Mouse (Mus musculus): ENCODE measurements at regions not wholly inside any gene's neighbourhood (a gene's known extent, or its start where the extent isn't known, plus 50 kb on each side); places are given as distances from the start of the nearest gene placed in this dataset.

DNA sequence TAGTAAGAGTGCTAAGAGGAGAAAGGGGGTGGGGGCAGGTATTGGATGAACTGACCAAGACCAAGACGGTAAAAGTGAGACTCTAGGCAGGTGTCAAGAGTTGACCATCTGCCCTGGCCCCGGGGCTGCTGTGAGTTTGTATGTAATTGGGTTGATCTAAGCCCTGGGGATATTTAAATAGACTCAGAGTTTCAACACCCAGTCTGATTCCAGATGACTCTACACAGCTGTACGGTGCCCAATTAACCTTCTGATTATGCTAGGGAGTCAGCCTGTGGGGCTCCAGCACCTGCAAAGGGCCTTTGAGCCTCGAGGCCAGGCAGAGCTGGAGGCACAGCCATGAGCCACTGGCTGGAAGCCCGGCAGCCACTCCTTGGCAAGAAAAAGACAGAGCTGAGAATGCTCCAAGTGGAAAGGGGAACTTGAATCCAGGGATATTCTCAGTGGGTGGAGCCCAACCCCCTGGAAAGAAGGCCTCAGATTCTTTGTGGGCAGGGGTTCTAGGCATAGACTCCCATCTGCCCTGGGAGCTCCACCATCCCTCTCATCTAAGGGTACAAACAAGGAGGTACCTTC lies 140.8 kb downstream of the Rybp start:
- TF ChIP-seq MAX (IDR thresholded peaks at IDR 0.05) (no peak), MYOG (IDR thresholded peaks at IDR 0.05; ENCODE audit: control insufficient read depth, extremely low read depth, insufficient read length) (no peak), CEBPB (IDR thresholded peaks at IDR 0.05; ENCODE audit: low read depth) (no peak), MYOD1 (IDR thresholded peaks at IDR 0.05; ENCODE audit: control insufficient read depth, insufficient read length, low read depth) (no peak), CTCF (IDR thresholded peaks at IDR 0.05; ENCODE audit: control insufficient read depth, insufficient read depth, insufficient read length) (no peak), FOSL1 (IDR thresholded peaks at IDR 0.05; ENCODE audit: insufficient read depth, low read length, poor library complexity, severe bottlenecking) (no peak), USF1 (IDR thresholded peaks at IDR 0.05; ENCODE audit: low read depth) (no peak)
- H3K79me2 ChIP-seq (ENCODE audit: control insufficient read depth, insufficient read depth), result no peaks in the 10 kb centered on the region
- peaks cover 24% of the 10 kb centered on the region for H3K27me3 ChIP-seq (ENCODE audit: control insufficient read depth, insufficient read depth, insufficient read length)
- H3K36me3 ChIP-seq (ENCODE audit: control insufficient read depth, insufficient read depth), result no peaks in the 10 kb centered on the region
- no peak overlapping the region for H3K4me3 ChIP-seq (ENCODE audit: insufficient read depth, poor library complexity, severe bottlenecking)
- H3ac ChIP-seq (ENCODE audit: control insufficient read depth, insufficient read length, low read depth), result no peak overlapping the region
- H3K79me3 ChIP-seq (ENCODE audit: low read depth), result no peaks in the 10 kb centered on the region

DNA sequence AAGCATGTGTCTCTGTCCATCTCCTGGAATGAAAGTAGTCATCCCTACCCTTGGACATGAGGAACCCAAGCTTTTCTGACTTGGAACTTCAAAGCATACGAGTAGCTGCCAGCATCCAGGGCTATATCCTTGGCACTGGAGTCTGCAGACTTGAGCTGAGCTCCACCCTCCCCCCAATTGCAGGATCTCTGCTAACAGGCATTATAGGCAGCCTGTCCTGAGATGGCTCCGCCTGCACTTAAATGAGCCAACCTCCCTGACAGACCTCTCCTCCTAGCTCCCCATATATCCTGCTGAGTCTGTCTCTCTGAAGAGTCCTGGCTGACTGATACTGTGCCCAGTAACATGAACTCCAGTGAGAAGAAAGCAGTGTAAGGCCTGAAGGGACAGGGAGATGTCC lies 141.4 kb downstream of the Rybp start:
- Histone ChIP-seq H3K79me3 (ENCODE audit: low read depth) (no peaks in the 10 kb centered on the region), H3ac (ENCODE audit: control insufficient read depth, insufficient read length, low read depth) (no peak overlapping the region), H3K4me3 (ENCODE audit: insufficient read depth, poor library complexity, severe bottlenecking) (no peak overlapping the region), H3K36me3 (ENCODE audit: control insufficient read depth, insufficient read depth) (no peaks in the 10 kb centered on the region), H3K27me3 (ENCODE audit: control insufficient read depth, insufficient read depth, insufficient read length) (peaks cover 26% of the 10 kb centered on the region), H3K79me2 (ENCODE audit: control insufficient read depth, insufficient read depth) (no peaks in the 10 kb centered on the region)
- TF ChIP-seq MAX (IDR thresholded peaks at IDR 0.05), result no peak
- TF ChIP-seq CTCF (IDR thresholded peaks at IDR 0.05; ENCODE audit: control insufficient read depth, insufficient read depth, insufficient read length), result no peak
- TF ChIP-seq USF1 (IDR thresholded peaks at IDR 0.05; ENCODE audit: low read depth), result no peak
- TF ChIP-seq MYOG (IDR thresholded peaks at IDR 0.05; ENCODE audit: control insufficient read depth, extremely low read depth, insufficient read length), result no peak
- TF ChIP-seq FOSL1 (IDR thresholded peaks at IDR 0.05; ENCODE audit: insufficient read depth, low read length, poor library complexity, severe bottlenecking), result no peak
- no peak for TF ChIP-seq MYOD1 (IDR thresholded peaks at IDR 0.05; ENCODE audit: control insufficient read depth, insufficient read length, low read depth)
- no peak for TF ChIP-seq CEBPB (IDR thresholded peaks at IDR 0.05; ENCODE audit: low read depth)

DNA sequence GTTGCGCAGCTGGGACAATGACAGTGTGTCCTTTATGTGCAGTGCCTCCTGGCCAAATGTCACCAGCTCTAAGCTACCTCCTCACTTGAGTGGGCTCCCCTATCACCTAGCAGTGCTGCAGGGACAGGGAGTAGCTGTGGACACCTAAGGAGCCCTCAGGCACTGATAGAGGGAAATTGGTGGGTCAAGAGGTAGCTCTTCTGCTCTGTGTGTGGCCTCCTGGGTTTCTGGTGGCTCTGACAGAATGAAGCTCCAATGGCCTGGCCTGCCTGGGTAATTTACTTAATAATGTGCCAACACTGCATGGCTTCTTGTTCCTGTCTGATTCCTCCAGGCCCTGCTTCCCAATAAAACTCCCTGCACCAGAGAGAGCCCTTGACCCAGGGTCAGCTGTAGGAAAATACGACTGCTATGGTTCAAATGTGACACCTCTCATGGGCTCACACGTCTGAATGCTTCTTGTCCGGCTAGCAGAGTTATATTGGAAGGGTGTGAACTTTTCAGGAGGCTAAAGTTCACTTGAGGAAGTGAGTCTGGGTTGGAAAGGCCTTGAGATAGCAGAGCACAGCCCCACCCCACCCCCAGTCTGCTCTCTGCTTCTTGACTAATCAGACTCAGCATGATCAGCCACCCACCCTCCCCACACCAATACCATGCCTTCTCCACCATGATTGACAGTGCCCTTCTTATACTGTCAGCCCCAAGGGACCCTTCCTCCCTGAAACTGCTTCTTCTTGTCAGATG lies 142.6 kb downstream of the Rybp start:
- H3K27me3 ChIP-seq (ENCODE audit: control insufficient read depth, insufficient read depth, insufficient read length), result peaks cover 30% of the 10 kb centered on the region
- H3ac ChIP-seq (ENCODE audit: control insufficient read depth, insufficient read length, low read depth), result no peak overlapping the region
- H3K79me2 ChIP-seq (ENCODE audit: control insufficient read depth, insufficient read depth), result no peaks in the 10 kb centered on the region
- H3K79me3 ChIP-seq (ENCODE audit: low read depth), result no peaks in the 10 kb centered on the region
- no peaks in the 10 kb centered on the region for H3K36me3 ChIP-seq (ENCODE audit: control insufficient read depth, insufficient read depth)
- no peak overlapping the region for H3K4me3 ChIP-seq (ENCODE audit: insufficient read depth, poor library complexity, severe bottlenecking)
- TF ChIP-seq USF1 (IDR thresholded peaks at IDR 0.05; ENCODE audit: low read depth) (no peak), MYOG (IDR thresholded peaks at IDR 0.05; ENCODE audit: control insufficient read depth, extremely low read depth, insufficient read length) (no peak), MYOD1 (IDR thresholded peaks at IDR 0.05; ENCODE audit: control insufficient read depth, insufficient read length, low read depth) (no peak), CTCF (IDR thresholded peaks at IDR 0.05; ENCODE audit: control insufficient read depth, insufficient read depth, insufficient read length) (no peak)

GRCm38 (mm10) chr6:100143586-100144301 lies 143.5 kb downstream of the Rybp start:
- TF ChIP-seq CEBPB (IDR thresholded peaks at IDR 0.05; ENCODE audit: low read depth), result no peak
- TF ChIP-seq CTCF (IDR thresholded peaks at IDR 0.05; ENCODE audit: control insufficient read depth, insufficient read depth, insufficient read length), result no peak
- no peak for TF ChIP-seq USF1 (IDR thresholded peaks at IDR 0.05; ENCODE audit: low read depth)
- no peak for TF ChIP-seq MYOG (IDR thresholded peaks at IDR 0.05; ENCODE audit: control insufficient read depth, extremely low read depth, insufficient read length)
- no peak for TF ChIP-seq FOSL1 (IDR thresholded peaks at IDR 0.05; ENCODE audit: insufficient read depth, low read length, poor library complexity, severe bottlenecking)
- TF ChIP-seq MAX (IDR thresholded peaks at IDR 0.05), result no peak
- no peak for TF ChIP-seq MYOD1 (IDR thresholded peaks at IDR 0.05; ENCODE audit: control insufficient read depth, insufficient read length, low read depth)
- Histone ChIP-seq H3K4me3 (ENCODE audit: insufficient read depth, poor library complexity, severe bottlenecking) (no peak overlapping the region), H3K27me3 (ENCODE audit: control insufficient read depth, insufficient read depth, insufficient read length) (peaks cover 34% of the 10 kb centered on the region), H3ac (ENCODE audit: control insufficient read depth, insufficient read length, low read depth) (no peak overlapping the region), H3K79me3 (ENCODE audit: low read depth) (no peaks in the 10 kb centered on the region), H3K36me3 (ENCODE audit: control insufficient read depth, insufficient read depth) (no peaks in the 10 kb centered on the region), H3K79me2 (ENCODE audit: control insufficient read depth, insufficient read depth) (no peaks in the 10 kb centered on the region)

GRCm38 (mm10) chr6:100141225-100141624 lies 146.1 kb downstream of the Rybp start:
- peaks cover 43% of the 10 kb centered on the region for H3K27me3 ChIP-seq (ENCODE audit: control insufficient read depth, insufficient read depth, insufficient read length)
- H3K79me3 ChIP-seq (ENCODE audit: low read depth), result no peaks in the 10 kb centered on the region
- no peaks in the 10 kb centered on the region for H3K36me3 ChIP-seq (ENCODE audit: control insufficient read depth, insufficient read depth)
- no peak overlapping the region for H3K4me3 ChIP-seq (ENCODE audit: insufficient read depth, poor library complexity, severe bottlenecking)
- H3K79me2 ChIP-seq (ENCODE audit: control insufficient read depth, insufficient read depth), result no peaks in the 10 kb centered on the region
- TF ChIP-seq USF1 (IDR thresholded peaks at IDR 0.05; ENCODE audit: low read depth) (no peak), CTCF (IDR thresholded peaks at IDR 0.05; ENCODE audit: control insufficient read depth, insufficient read depth, insufficient read length) (no peak), MYOD1 (IDR thresholded peaks at IDR 0.05; ENCODE audit: control insufficient read depth, insufficient read length, low read depth) (no peak), MYOG (IDR thresholded peaks at IDR 0.05; ENCODE audit: control insufficient read depth, extremely low read depth, insufficient read length) (no peak), MAX (IDR thresholded peaks at IDR 0.05) (no peak), FOSL1 (IDR thresholded peaks at IDR 0.05; ENCODE audit: insufficient read depth, low read length, poor library complexity, severe bottlenecking) (no peak), CEBPB (IDR thresholded peaks at IDR 0.05; ENCODE audit: low read depth) (no peak)
- H3ac ChIP-seq (ENCODE audit: control insufficient read depth, insufficient read length, low read depth), result no peak overlapping the region

All from C2C12 (cell line).